Mouse (Mus musculus): ENCODE measurements at regions not wholly inside any gene's neighbourhood (a gene's known extent, or its start where the extent isn't known, plus 50 kb on each side); places are given as distances from the start of the nearest gene placed in this dataset.

- DNase-seq (ENCODE audit: low spot score) = no peak
Observed at GRCm38 (mm10) chr19:21012391-21012790, 58.4 kb upstream of the Tmc1 start.

GRCm38 (mm10) chr19:21009607-21010006, 55.6 kb upstream of the Tmc1 start:
- no peak for DNase-seq (ENCODE audit: low spot score)

- DNase-seq (ENCODE audit: low spot score) = no peak
Observed at GRCm38 (mm10) chr19:21004411-21004810, 50.4 kb upstream of the Tmc1 start.

All from urinary bladder, postnatal 10 days (tissue).